Mouse (Mus musculus) erythroblast, embryonic 14.5 days (primary cell): ENCODE results near the gene Psmd1.

Experiments
- GATA1 ChIP-seq: IDR thresholded peaks from 2 replicates; pipeline ENCODE4 v1.6.1; 2012; ENCODE audit warnings: low read length, inconsistent platforms, mixed read lengths
- TAL1 ChIP-seq: IDR thresholded peaks from 3 replicates; pipeline ENCODE4 v1.6.1; 2012; ENCODE audit warnings: low read length, inconsistent platforms, mixed read lengths

- TF ChIP-seq TAL1 (no peak), GATA1 (no peak)
Measured at GRCm38 (mm10) chr1:86183577-86184263, 119.5 kb downstream of the Psmd1 start.
